Mouse (Mus musculus) liver, adult 2 months (tissue): ENCODE measurements around the gene Gtf2f1.

Experiments
- CTCF ChIP-seq: fragments of 200-500 bp; IDR thresholded peaks from 2 replicates; pipeline ENCODE4 v1.5.1; 2011; ENCODE audit warnings: low read depth, low read length, control low read depth
- POLR2A ChIP-seq: fragments of 200-500 bp; IDR thresholded peaks from 2 replicates; pipeline ENCODE4 v1.6.1; 2011; ENCODE audit warnings: low read length, control low read depth; ENCODE audit not compliant: insufficient read depth; ENCODE audit errors: extremely low read depth

- peak; percentile 69; the same call in 1 of the 2 replicates for TF ChIP-seq POLR2A
- no peak for TF ChIP-seq CTCF
Observed at GRCm38 (mm10) chr17:57011236-57012141, at the start of gene Gtf2f1, which contains the start of gene Gm17949.
